Mouse (Mus musculus): ENCODE measurements around the gene Bok.

DNA sequence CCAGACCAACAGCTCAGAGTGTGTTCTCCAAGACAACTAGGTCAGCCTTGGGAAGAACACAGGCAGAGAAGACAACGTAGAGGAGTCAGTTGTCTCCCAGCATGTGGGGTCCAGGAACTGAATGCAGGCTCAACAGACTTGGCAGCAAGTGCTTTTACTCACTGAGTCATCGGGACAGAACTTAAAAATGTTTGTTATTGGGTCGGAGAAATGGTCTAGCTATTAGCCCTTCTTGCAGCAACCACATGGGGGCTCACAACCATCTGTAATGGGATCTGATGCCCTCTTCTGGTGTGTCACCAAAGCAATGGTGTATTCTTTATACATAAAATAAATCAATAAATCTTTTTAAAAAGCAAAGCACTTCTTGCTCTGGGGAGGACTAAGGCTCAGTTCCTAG lies 40.7 kb downstream of the Bok start:
- TF ChIP-seq POLR2A (IDR thresholded peaks at IDR 0.05; ENCODE audit: insufficient read depth, low read length) (no peak), CTCF (IDR thresholded peaks at IDR 0.05; ENCODE audit: low read depth, low read length) (no peak), EP300 (IDR thresholded peaks at IDR 0.05; ENCODE audit: insufficient read depth, low read depth, low read length) (no peak)
